Mouse (Mus musculus) kidney, embryonic 16.5 days (tissue): ENCODE results near the gene Gm42906. TPM values are rescaled to one million over a fixed set of nuclear protein-coding genes. Genes with fewer than 3 reads are reported as not detected.
A peak's percentile ranks its signal among the peaks of the same experiment; 100 is the strongest.

Experiments
- ATAC-seq: fragments of 200-750 bp; cut with Nextera tagmentation; 2 replicates; pipeline ENCODE4 v1.8.0; 2017; ENCODE audit warnings: moderate TSS enrichment; ENCODE audit not compliant: low FRiP score, low TSS enrichment
- H3K27ac ChIP-seq: fragments of 300-500 bp; sonication (generic); 2 replicates; pipeline ENCODE4 v1.5.1; 2014; ENCODE audit warnings: low read length
- H3K27me3 ChIP-seq: fragments of 300-500 bp; sonication (generic); 2 replicates; pipeline ENCODE4 v1.6.1; 2014; ENCODE audit warnings: low read length, control low read depth, mixed read lengths; ENCODE audit not compliant: insufficient read depth
- H3K36me3 ChIP-seq: fragments of 300-500 bp; sonication (generic); 2 replicates; pipeline ENCODE4 v1.6.1; 2014; ENCODE audit warnings: low read length, control low read depth, mixed read lengths; ENCODE audit not compliant: insufficient read depth
- H3K4me1 ChIP-seq: fragments of 300-500 bp; sonication (generic); 2 replicates; pipeline ENCODE4 v1.6.1; 2014; ENCODE audit warnings: low read length, control low read depth, mixed read lengths; ENCODE audit not compliant: insufficient read depth
- H3K4me2 ChIP-seq: fragments of 300-500 bp; sonication (generic); replicated peaks from 2 replicates; pipeline ENCODE4 v1.6.1; 2014; ENCODE audit warnings: low read depth, low read length
- H3K4me3 ChIP-seq: fragments of 300-500 bp; sonication (generic); 2 replicates; pipeline ENCODE4 v1.5.1; 2014; ENCODE audit warnings: mild to moderate bottlenecking, low read length
- H3K9ac ChIP-seq: fragments of 300-500 bp; sonication (generic); replicated peaks from 2 replicates; pipeline ENCODE4 v1.6.1; 2014; ENCODE audit warnings: low read length
- H3K9me3 ChIP-seq: fragments of 300-500 bp; sonication (generic); 2 replicates; pipeline ENCODE4 v1.6.1; 2016; ENCODE audit warnings: low read length, control low read depth
- WGBS: fragments of 180-500 bp; shearing (Covaris S2); extraction: QIAGEN DNeasy Blood & Tissue Kit; methylation state at CpG from one replicate; pipeline ENCODE4 v1.1.7; 2014; 5-methylcytosine and 5-hydroxymethylcytosine counted together
- polyA plus RNA-seq: library from polyadenylated mRNA; unstranded; fragments of >200 nt; fragmentation: Nextera tagmentation; extraction: Ambion mirVana; gene quantifications from 2 replicates; pipeline ENCODE4 v1.2.1, GENCODE M21; 2015

Gene Gm42906
- polyA plus RNA-seq, 1 experiment from 2014 or later, result not detected

- no peak for ATAC-seq
- H3K4me2 ChIP-seq, result no peak overlapping the region
- no peaks in the 10 kb centered on the region for H3K27me3 ChIP-seq
- no peaks in the 10 kb centered on the region for H3K4me1 ChIP-seq
- no peak overlapping the region for H3K27ac ChIP-seq
- H3K9ac ChIP-seq, result no peak overlapping the region
- H3K4me3 ChIP-seq, result no peak overlapping the region
- 0 out of 2 replicates have a peak, but pooled peaks cover 3% of the 10 kb centered on the region for H3K9me3 ChIP-seq
- WGBS, result 99% methylated on average over 2 of the region's 2 CpGs
- no peaks in the 10 kb centered on the region for H3K36me3 ChIP-seq
Measured at GRCm38 (mm10) chr5:151077953-151078352, 350.0 kb downstream of the Gm42906 start.

DNA sequence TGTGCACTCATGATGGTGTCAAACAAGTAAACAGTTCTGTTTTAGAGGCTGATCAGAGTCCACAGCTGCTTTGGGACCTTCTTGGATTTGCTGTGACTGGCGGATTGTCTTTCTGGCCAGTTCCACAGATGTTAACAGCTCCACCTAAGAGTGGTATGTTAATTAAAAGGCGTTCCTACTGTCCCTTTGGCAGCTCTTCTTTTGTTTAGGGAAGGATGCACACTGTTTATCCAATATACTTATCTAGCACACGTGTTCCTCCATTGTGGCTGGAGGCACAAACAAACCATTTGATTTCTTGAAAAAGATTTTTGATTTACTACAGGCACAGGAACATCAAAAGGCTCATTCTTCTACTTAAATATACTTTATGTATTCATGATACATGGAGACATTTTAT lies 351.0 kb downstream of the Gm42906 start:
- 66% methylated on average over 3 of the region's 3 CpGs for WGBS
- no peaks in the 10 kb centered on the region for H3K27me3 ChIP-seq
- no peak overlapping the region for H3K27ac ChIP-seq
- 0 out of 2 replicates have a peak, but pooled peaks cover 3% of the 10 kb centered on the region for H3K9me3 ChIP-seq
- no peak for ATAC-seq
- H3K36me3 ChIP-seq, result no peaks in the 10 kb centered on the region
- H3K4me1 ChIP-seq, result no peaks in the 10 kb centered on the region
- no peak overlapping the region for H3K9ac ChIP-seq
- no peak overlapping the region for H3K4me3 ChIP-seq
- H3K4me2 ChIP-seq, result no peak overlapping the region

DNA sequence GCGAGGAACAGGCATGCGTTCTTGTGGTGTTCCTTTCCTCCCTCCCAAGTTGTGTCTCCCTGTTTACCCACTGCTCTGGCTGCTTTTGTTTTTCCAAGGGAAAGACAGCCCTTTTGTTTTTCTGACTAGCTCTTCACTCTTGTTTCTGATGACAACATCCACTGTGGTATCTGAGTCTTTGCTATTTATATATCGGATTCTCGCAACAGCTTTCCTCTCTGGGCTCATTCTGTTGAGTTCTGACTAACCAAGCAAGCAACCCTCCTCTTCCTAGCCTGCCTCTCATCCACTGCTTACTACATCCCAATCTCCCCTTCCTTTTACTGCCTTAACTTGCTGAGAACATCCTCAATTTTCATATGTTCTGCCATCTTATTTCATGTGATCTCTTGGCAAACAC lies 353.7 kb downstream of the Gm42906 start:
- Histone ChIP-seq H3K36me3 (no peaks in the 10 kb centered on the region), H3K4me1 (no peaks in the 10 kb centered on the region), H3K27me3 (no peaks in the 10 kb centered on the region), H3K9ac (no peak overlapping the region), H3K9me3 (0 out of 2 replicates have a peak, but pooled peaks cover 3% of the 10 kb centered on the region), H3K4me3 (no peak overlapping the region), H3K4me2 (no peak overlapping the region), H3K27ac (no peak overlapping the region)
- WGBS, result 85% methylated on average over 4 of the region's 4 CpGs
- ATAC-seq, result no peak

DNA sequence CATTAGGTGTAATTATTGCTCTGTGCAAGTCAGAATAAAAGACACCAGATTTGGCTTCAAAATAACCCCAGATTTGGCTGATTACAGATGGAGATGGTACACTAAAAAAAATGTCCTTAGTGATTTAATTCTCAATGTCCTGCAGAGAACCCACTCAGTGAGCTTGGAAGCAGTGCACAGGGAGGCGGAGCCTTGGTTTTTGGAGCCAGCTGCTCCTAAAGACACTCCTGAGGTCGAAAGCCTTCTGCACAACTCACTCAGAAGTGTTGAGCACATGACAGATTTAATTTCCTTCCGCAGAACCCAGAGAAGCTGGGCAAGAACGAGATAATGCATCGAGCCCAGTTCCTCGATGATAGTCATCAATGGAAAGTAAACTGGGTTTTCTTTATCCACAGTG lies 356.5 kb downstream of the Gm42906 start:
- Histone ChIP-seq H3K36me3 (no peaks in the 10 kb centered on the region), H3K27me3 (no peaks in the 10 kb centered on the region), H3K4me1 (no peaks in the 10 kb centered on the region), H3K27ac (no peak overlapping the region), H3K9ac (no peak overlapping the region), H3K4me3 (no peak overlapping the region), H3K4me2 (no peak overlapping the region), H3K9me3 (0 out of 2 replicates have a peak, but pooled peaks cover 3% of the 10 kb centered on the region)
- ATAC-seq, result no peak
- WGBS, result 64% methylated on average over 6 of the region's 6 CpGs

DNA sequence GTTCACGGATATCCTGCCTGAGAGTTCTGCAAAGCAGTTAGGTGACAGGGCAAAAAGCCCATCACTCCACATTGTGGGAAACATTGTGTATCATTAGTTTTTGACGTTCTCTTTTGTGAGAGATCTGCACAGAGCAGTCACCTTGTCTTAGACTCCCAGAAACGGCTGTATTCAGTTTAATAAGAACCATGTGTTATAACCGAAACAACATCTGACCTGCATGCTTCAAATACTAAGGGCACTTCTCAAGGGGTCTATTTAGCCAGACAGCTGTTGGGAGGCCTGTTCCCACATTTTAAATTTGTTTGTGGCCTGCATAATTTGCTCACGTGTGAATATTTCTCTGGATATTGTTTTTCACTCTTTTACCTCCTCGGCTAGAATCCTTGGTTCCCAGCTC lies 357.1 kb downstream of the Gm42906 start:
- WGBS, result 72% methylated on average over 6 of the region's 6 CpGs
- no peak overlapping the region for H3K27ac ChIP-seq
- H3K36me3 ChIP-seq, result no peaks in the 10 kb centered on the region
- no peak overlapping the region for H3K4me2 ChIP-seq
- H3K9me3 ChIP-seq, result 0 out of 2 replicates have a peak, but pooled peaks cover 3% of the 10 kb centered on the region
- H3K4me3 ChIP-seq, result no peak overlapping the region
- no peaks in the 10 kb centered on the region for H3K4me1 ChIP-seq
- H3K27me3 ChIP-seq, result no peaks in the 10 kb centered on the region
- ATAC-seq, result no peak
- H3K9ac ChIP-seq, result no peak overlapping the region

DNA sequence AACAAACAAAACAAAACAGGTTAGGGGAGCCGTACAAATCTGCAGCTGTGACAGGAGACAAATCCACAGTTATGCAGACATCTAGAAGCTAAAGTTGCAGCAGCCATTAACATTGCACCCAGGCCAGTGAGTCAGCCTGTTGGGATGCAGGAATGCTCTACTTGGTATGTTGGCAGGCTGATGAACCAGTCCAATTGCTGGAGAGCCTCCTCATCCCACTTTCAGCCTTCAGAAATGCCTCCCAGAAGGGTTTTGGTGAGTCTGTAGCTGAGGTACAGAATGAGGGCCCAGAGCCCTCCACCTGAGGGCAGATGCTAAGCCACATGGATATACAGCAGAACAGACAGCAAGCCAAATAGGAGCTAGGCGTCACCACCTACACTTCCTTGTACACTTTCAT lies 358.4 kb downstream of the Gm42906 start:
- no peaks in the 10 kb centered on the region for H3K4me1 ChIP-seq
- 76% methylated on average over 2 of the region's 2 CpGs for WGBS
- ATAC-seq, result no peak

DNA sequence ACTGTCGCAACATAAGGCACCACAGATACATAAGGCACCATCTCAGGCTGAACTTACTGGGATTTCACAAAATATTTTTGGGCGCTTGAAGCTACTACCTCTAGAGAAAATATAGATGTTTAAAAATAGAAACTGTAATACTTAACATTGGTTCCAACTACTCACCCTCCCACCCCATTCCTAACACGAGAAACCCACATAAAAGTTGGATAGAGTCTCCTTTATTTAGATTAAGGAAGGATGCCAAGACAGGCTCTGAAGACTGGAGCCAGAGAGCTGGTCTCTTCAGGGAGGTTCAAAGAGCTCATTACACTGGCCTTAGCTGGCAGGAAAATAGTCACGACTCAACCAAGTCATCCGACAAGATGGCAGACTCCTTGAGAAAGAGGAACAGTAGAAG lies 361.9 kb downstream of the Gm42906 start:
- H3K27ac ChIP-seq, result no peak overlapping the region
- H3K4me1 ChIP-seq, result no peaks in the 10 kb centered on the region
- ATAC-seq, result no peak
- peaks cover 9% of the 10 kb centered on the region for H3K9me3 ChIP-seq
- 73% methylated on average over 5 of the region's 5 CpGs for WGBS
- no peak overlapping the region for H3K4me3 ChIP-seq
- H3K9ac ChIP-seq, result no peak overlapping the region
- H3K4me2 ChIP-seq, result no peak overlapping the region
- H3K27me3 ChIP-seq, result no peaks in the 10 kb centered on the region
- H3K36me3 ChIP-seq, result peaks cover 21% of the 10 kb centered on the region

More for the DNA sequence above, 358.4 kb downstream of the Gm42906 start:
- Histone ChIP-seq H3K9ac (no peak overlapping the region), H3K9me3 (no peaks in the 10 kb centered on the region), H3K36me3 (no peaks in the 10 kb centered on the region), H3K27ac (no peak overlapping the region), H3K4me3 (no peak overlapping the region), H3K27me3 (no peaks in the 10 kb centered on the region), H3K4me2 (no peak overlapping the region)

DNA sequence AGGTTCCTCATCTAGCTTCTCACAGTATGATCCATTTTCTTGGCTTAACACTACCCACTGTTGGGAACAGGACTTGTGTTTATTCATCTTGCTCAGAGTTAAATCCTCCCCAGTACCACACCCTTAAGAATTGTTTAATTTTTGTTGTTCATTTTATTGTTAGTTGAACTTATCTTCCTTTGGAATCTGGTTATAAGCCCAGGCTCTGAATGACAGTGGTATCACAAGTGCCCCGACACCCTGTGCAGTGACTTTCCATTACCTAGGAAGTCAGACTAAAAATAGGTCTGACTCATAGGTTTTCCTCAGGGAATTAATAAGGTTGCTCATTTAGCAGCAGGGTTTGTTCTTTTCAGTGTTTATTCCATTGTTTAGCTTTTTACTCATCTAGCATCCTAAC lies 362.7 kb downstream of the Gm42906 start:
- H3K9me3 ChIP-seq, result peaks cover 9% of the 10 kb centered on the region
- peaks cover 21% of the 10 kb centered on the region for H3K36me3 ChIP-seq
- no peaks in the 10 kb centered on the region for H3K27me3 ChIP-seq
- no peak overlapping the region for H3K9ac ChIP-seq
- WGBS, result 62% methylated on average over 1 of the region's 1 CpGs
- no peak overlapping the region for H3K4me2 ChIP-seq
- no peak overlapping the region for H3K4me3 ChIP-seq
- no peak for ATAC-seq
- H3K4me1 ChIP-seq, result peaks cover 7% of the 10 kb centered on the region; the same call in 1 of the 2 replicates
- no peak overlapping the region for H3K27ac ChIP-seq

GRCm38 (mm10) chr5:151061942-151062341 lies 366.0 kb downstream of the Gm42906 start:
- Histone ChIP-seq H3K4me1 (peaks cover 14% of the 10 kb centered on the region), H3K4me3 (no peak overlapping the region), H3K9me3 (peaks cover 9% of the 10 kb centered on the region), H3K27me3 (no peaks in the 10 kb centered on the region), H3K27ac (no peak overlapping the region), H3K9ac (no peak overlapping the region), H3K36me3 (peaks cover 21% of the 10 kb centered on the region), H3K4me2 (no peak overlapping the region)
- ATAC-seq, result no peak
- 100% methylated on average over 2 of the region's 2 CpGs for WGBS

DNA sequence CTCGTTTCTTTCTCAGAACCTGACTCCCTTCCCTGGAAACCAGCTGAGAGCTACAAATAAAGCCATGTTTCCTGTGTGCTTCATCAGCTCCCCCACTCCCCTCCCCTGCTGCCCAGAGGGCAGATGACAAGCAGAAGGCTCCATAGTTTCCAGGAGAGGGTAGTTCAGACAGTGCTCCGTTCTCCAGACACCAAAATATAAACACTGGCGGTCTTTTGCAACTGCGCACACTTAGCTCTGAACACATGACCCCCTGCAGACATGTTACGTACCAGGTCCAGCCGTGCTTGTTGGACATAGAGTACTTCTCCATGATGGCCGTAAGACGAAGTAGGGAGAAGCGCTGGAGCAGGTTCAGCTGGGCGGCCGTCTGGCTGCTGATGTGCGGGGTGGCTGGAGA lies 367.5 kb downstream of the Gm42906 start:
- Histone ChIP-seq H3K27ac (peak overlapping the region; percentile 76), H3K9ac (0 out of 2 replicates have a peak overlapping the region, but pooled peaks have one; percentile 11), H3K4me3 (no peak overlapping the region), H3K4me2 (no peak overlapping the region), H3K36me3 (peaks cover 21% of the 10 kb centered on the region), H3K4me1 (peaks cover 26% of the 10 kb centered on the region), H3K9me3 (peaks cover 9% of the 10 kb centered on the region), H3K27me3 (no peaks in the 10 kb centered on the region)
- 0 out of 2 replicates have a peak, but pooled peaks have one; percentile 26 for ATAC-seq
- 38% methylated on average over 12 of the region's 12 CpGs for WGBS
